Mouse (Mus musculus) forebrain, embryonic 16.5 days (tissue): ENCODE measurements around the gene Dnm3. TPM values are rescaled to one million over a fixed set of nuclear protein-coding genes. Genes with fewer than 3 reads are reported as not detected.
"Not testable (repeated sequence)": the region's sequence is repeated elsewhere in the genome, so short reads cannot be mapped to it uniquely, and the experiment has no call there.

Source experiments
- ATAC-seq: fragments of 200-750 bp; cut with Nextera tagmentation; 2 replicates; pipeline ENCODE4 v1.8.0; 2017; ENCODE audit warnings: mild to moderate bottlenecking, moderate library complexity
- H3K27ac ChIP-seq: fragments of 300-500 bp; sonication (generic); 2 replicates; pipeline ENCODE4 v1.5.1; 2014; ENCODE audit warnings: low read length, control low read depth
- H3K27me3 ChIP-seq: fragments of 300-500 bp; sonication (generic); replicated peaks from 2 replicates; pipeline ENCODE4 v1.6.1; 2014; ENCODE audit warnings: low read length; ENCODE audit not compliant: control insufficient read depth, insufficient read depth
- H3K36me3 ChIP-seq: fragments of 300-500 bp; sonication (generic); 2 replicates; pipeline ENCODE4 v1.6.1; 2014; ENCODE audit not compliant: control insufficient read depth, insufficient read depth
- H3K4me1 ChIP-seq: fragments of 300-500 bp; sonication (generic); replicated peaks from 2 replicates; pipeline ENCODE4 v1.6.1; 2014; ENCODE audit warnings: low read length; ENCODE audit not compliant: control insufficient read depth, insufficient read depth
- H3K4me2 ChIP-seq: fragments of 300-500 bp; sonication (generic); 2 replicates; pipeline ENCODE4 v1.6.1; 2014; ENCODE audit warnings: mild to moderate bottlenecking, low read length, control low read depth
- H3K4me3 ChIP-seq: fragments of 300-500 bp; sonication (generic); replicated peaks from 2 replicates; pipeline ENCODE4 v1.5.1; 2014; ENCODE audit warnings: mild to moderate bottlenecking, low read length, control low read depth
- H3K9ac ChIP-seq: fragments of 300-500 bp; sonication (generic); replicated peaks from 2 replicates; pipeline ENCODE4 v1.6.1; 2014; ENCODE audit warnings: low read depth, low read length, control low read depth
- H3K9me3 ChIP-seq: fragments of 300-500 bp; sonication (generic); 2 replicates; pipeline ENCODE4 v1.6.1; 2016; ENCODE audit warnings: low read length; ENCODE audit not compliant: control insufficient read depth
- WGBS: fragments of 180-500 bp; shearing (Covaris S2); extraction: QIAGEN DNeasy Blood & Tissue Kit; methylation state at CpG from one replicate; pipeline ENCODE4 v1.1.7; 2014; 5-methylcytosine and 5-hydroxymethylcytosine counted together
- polyA plus RNA-seq: library from polyadenylated mRNA; unstranded; fragments of >200 nt; fragmentation: Nextera tagmentation; extraction: Ambion mirVana; gene quantifications from 2 replicates; pipeline ENCODE4 v1.2.1, GENCODE M21; 2015

Gene Dnm3
- polyA plus RNA-seq, 1 experiment from 2014 or later = 41.8 TPM

DNA sequence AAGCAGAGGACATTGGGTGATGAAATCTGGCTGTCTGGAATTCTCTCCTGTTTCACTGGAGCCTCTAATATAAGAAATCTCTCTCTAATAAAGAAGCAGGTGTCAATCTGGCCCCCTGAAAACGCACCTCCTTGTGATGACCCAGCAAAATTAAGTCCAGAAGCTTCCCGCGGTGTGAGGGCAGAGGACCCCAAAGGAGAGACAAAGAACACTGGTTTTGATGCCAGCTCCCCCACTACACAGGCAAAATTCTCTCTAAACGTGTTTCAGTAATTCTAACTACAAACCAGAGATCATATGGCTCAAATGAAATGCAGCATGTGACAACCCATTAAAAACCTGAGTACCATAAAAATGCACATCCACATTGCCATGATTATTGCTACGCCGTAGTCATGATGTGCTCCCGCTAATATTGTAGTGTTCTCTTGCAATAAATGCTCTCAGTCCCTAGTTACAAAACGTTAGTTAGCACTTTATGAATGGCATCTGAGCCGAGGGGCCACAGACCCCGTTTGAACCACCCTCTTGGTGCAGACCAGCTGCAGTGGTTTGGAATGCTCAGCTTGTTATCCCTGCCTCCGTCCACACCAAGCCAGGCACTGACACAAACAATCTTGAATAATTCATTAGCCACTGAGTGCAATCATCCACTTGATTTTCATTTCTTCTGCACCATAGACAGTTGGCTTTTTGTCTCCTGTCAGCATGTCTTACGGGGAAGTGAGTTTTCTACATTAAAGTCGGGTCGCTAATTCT is 67.4 kb downstream of the Dnm3 start:
- Histone ChIP-seq H3K4me3 (no peak overlapping the region), H3K9me3 (no peaks in the 10 kb centered on the region), H3K27me3 (no peaks in the 10 kb centered on the region), H3K4me2 (peak overlapping the region; percentile 11), H3K9ac (no peak overlapping the region), H3K27ac (no peak overlapping the region; the same call in 1 of the 2 replicates), H3K36me3 (no peaks in the 10 kb centered on the region), H3K4me1 (peaks cover 11% of the 10 kb centered on the region)
- 30% methylated on average over 14 of the region's 14 CpGs for WGBS
- ATAC-seq = peak; percentile 81

- Histone ChIP-seq H3K36me3 (no peaks in the 10 kb centered on the region), H3K4me3 (no peak overlapping the region), H3K9me3 (no peaks in the 10 kb centered on the region), H3K4me2 (no peak overlapping the region), H3K4me1 (no peaks in the 10 kb centered on the region; the same call in 1 of the 2 replicates), H3K9ac (no peak overlapping the region), H3K27me3 (no peaks in the 10 kb centered on the region), H3K27ac (no peak overlapping the region)
- whole genome bisulfite sequencing = 20% methylated on average over 4 of the region's 4 CpGs
- ATAC-seq = peak; percentile 69; the same call in 1 of the 2 replicates
Observed at GRCm38 (mm10) chr1:162394549-162394948, 83.3 kb downstream of the Dnm3 start.

GRCm38 (mm10) chr1:162388442-162389165 is 89.2 kb downstream of the Dnm3 start:
- Histone ChIP-seq H3K4me3 (no peak overlapping the region), H3K27me3 (no peaks in the 10 kb centered on the region), H3K36me3 (no peaks in the 10 kb centered on the region), H3K9me3 (no peaks in the 10 kb centered on the region), H3K4me1 (no peaks in the 10 kb centered on the region; the same call in 1 of the 2 replicates), H3K27ac (no peak overlapping the region), H3K9ac (no peak overlapping the region), H3K4me2 (no peak overlapping the region)
- 84% methylated on average over 5 of the region's 5 CpGs for WGBS
- 0 out of 2 replicates have a peak, but pooled peaks have one; percentile 6 for ATAC-seq

GRCm38 (mm10) chr1:162373068-162373467 is 104.8 kb downstream of the Dnm3 start:
- H3K36me3 ChIP-seq, H3K27ac ChIP-seq, H3K27me3 ChIP-seq, ATAC-seq, H3K4me1 ChIP-seq, H3K4me3 ChIP-seq, H3K9ac ChIP-seq, H3K4me2 ChIP-seq, H3K9me3 ChIP-seq: not testable (repeated sequence)
- WGBS = 87% methylated on average over 1 of the region's 1 CpGs

- Histone ChIP-seq H3K4me1 (no peaks in the 10 kb centered on the region), H3K4me2 (no peak overlapping the region), H3K27me3 (no peaks in the 10 kb centered on the region), H3K9ac (no peak overlapping the region), H3K9me3 (no peaks in the 10 kb centered on the region), H3K4me3 (no peak overlapping the region), H3K36me3 (no peaks in the 10 kb centered on the region), H3K27ac (no peak overlapping the region)
- ATAC-seq = no peak
- 68% methylated on average over 4 of the region's 4 CpGs for WGBS
Observed at GRCm38 (mm10) chr1:162369726-162370125, 108.1 kb downstream of the Dnm3 start.

- 24% methylated on average over 5 of the region's 5 CpGs for WGBS
- Histone ChIP-seq H3K36me3 (no peaks in the 10 kb centered on the region), H3K4me2 (peak overlapping the region; percentile 17; the same call in 1 of the 2 replicates), H3K27me3 (no peaks in the 10 kb centered on the region), H3K27ac (peak overlapping the region; percentile 44; the same call in 1 of the 2 replicates), H3K4me3 (no peak overlapping the region), H3K4me1 (peaks cover 18% of the 10 kb centered on the region), H3K9me3 (no peaks in the 10 kb centered on the region), H3K9ac (no peak overlapping the region)
- peak; percentile 36 for ATAC-seq
Observed at GRCm38 (mm10) chr1:162361978-162362377, 115.9 kb downstream of the Dnm3 start.

GRCm38 (mm10) chr1:162359270-162359669 is 118.6 kb downstream of the Dnm3 start:
- Histone ChIP-seq H3K27ac (no peak overlapping the region), H3K4me1 (peaks cover 18% of the 10 kb centered on the region), H3K36me3 (no peaks in the 10 kb centered on the region), H3K27me3 (no peaks in the 10 kb centered on the region), H3K9me3 (no peaks in the 10 kb centered on the region), H3K4me3 (no peak overlapping the region), H3K9ac (no peak overlapping the region), H3K4me2 (no peak overlapping the region)
- WGBS = 55% methylated on average over 8 of the region's 8 CpGs
- peak; percentile 68 for ATAC-seq

DNA sequence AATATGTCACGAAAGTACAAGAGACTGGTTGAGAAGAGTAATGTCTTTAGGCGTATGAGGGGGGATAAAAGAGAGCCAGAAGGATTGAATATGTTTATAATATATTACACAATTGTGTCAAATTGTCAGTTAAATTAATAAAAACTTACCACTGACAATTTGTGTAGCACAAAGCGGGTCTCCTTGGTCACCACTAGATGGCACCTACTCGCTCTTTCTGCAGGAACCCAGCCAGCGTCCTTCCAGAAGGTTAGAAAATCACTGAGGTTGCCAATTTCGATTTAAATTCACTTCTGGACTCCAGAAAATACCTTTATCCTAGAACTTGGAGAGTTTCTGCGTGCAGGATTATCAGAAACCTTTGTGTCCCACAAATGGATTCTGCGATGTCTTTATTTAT is 119.8 kb downstream of the Dnm3 start:
- Histone ChIP-seq H3K4me1 (peaks cover 18% of the 10 kb centered on the region), H3K27ac (no peak overlapping the region), H3K9ac (no peak overlapping the region), H3K4me3 (no peak overlapping the region), H3K36me3 (no peaks in the 10 kb centered on the region), H3K4me2 (no peak overlapping the region), H3K9me3 (no peaks in the 10 kb centered on the region), H3K27me3 (no peaks in the 10 kb centered on the region)
- ATAC-seq = no peak
- 32% methylated on average over 8 of the region's 8 CpGs for WGBS

DNA sequence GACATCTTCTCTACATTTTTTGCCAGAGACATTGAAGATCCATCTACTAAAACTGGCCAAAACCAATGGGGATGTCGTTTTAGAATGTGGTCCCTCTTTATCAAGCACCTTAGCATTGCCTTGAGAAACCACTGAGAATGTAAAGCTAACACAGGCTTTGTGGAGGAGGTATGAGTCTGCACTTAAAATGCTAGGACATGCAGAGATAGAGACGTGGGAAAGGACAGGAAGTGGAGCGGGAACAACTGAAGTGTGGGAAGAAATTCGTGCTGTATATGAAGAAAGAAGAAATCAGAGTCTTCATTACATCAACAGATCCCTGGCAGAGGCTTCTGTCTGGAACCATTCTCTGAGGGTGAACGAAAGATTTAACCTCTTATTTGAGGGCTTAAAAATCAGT is 121.4 kb downstream of the Dnm3 start:
- H3K9me3 ChIP-seq = no peaks in the 10 kb centered on the region
- no peaks in the 10 kb centered on the region for H3K27me3 ChIP-seq
- no peak overlapping the region for H3K9ac ChIP-seq
- H3K27ac ChIP-seq = no peak overlapping the region
- no peak overlapping the region for H3K4me2 ChIP-seq
- 80% methylated on average over 5 of the region's 5 CpGs for WGBS
- ATAC-seq = no peak
- H3K4me3 ChIP-seq = no peak overlapping the region
- H3K36me3 ChIP-seq = no peaks in the 10 kb centered on the region
- H3K4me1 ChIP-seq = peaks cover 5% of the 10 kb centered on the region
